Mouse (Mus musculus) bone marrow, adult 2 months (tissue): Measurements from ENCODE around the gene Lrrk1. TPM values are rescaled to one million over a fixed set of nuclear protein-coding genes. Genes with fewer than 3 reads are reported as not detected.
A peak's percentile ranks its signal among the peaks of the same experiment; 100 is the strongest.

Source experiments
- H3K27ac ChIP-seq: fragments of 200-500 bp; 2 replicates; pipeline ENCODE4 v1.5.1; 2012; ENCODE audit warnings: low read depth, mild to moderate bottlenecking, control low read depth, inconsistent platforms, low read length; ENCODE audit not compliant: control insufficient read depth, poor library complexity, insufficient read depth
- H3K4me1 ChIP-seq: fragments of 200-500 bp; 2 replicates; pipeline ENCODE4 v1.6.1; 2011; ENCODE audit warnings: low read length; ENCODE audit not compliant: control insufficient read depth, insufficient read depth
- H3K4me3 ChIP-seq: fragments of 200-500 bp; replicated peaks from 2 replicates; pipeline ENCODE3; 2011; ENCODE audit warnings: mild to moderate bottlenecking, low read depth, low read length, control low read depth; ENCODE audit not compliant: control insufficient read depth
- CTCF ChIP-seq: fragments of 200-500 bp; IDR thresholded peaks from 2 replicates; pipeline ENCODE4 v1.5.1; 2011; ENCODE audit warnings: low read length, control low read depth; ENCODE audit not compliant: control insufficient read depth, insufficient read depth
- POLR2A ChIP-seq: fragments of 200-500 bp; IDR thresholded peaks from 2 replicates; pipeline ENCODE4 v1.6.1; 2011; ENCODE audit warnings: low read depth, mild to moderate bottlenecking, control low read depth, low read length, borderline replicate concordance; ENCODE audit not compliant: control insufficient read depth
- WGBS: fragments of 180-500 bp; shearing (Covaris S2); methylation state at CpG from one replicate; pipeline ENCODE4 v1.1.7; 2018; 5-methylcytosine and 5-hydroxymethylcytosine counted together
- polyA plus RNA-seq: library from polyadenylated mRNA; stranded (reverse); fragments of >200 nt; gene quantifications from 2 replicates; pipeline ENCODE4 v1.2.4, GENCODE M21; 2011; ENCODE audit warnings: low replicate concordance; ENCODE audit not compliant: missing spikeins, insufficient read depth, insufficient read length

Gene Lrrk1
- polyA plus RNA-seq, 1 experiment: 21.6 TPM

- WGBS: 78% methylated on average over 8 of the region's 8 CpGs
- TF ChIP-seq CTCF (no peak), POLR2A (no peak)
- Histone ChIP-seq H3K4me1 (peaks cover 11% of the 10 kb centered on the region), H3K4me3 (no peak overlapping the region), H3K27ac (no peak overlapping the region)
Measured at GRCm38 (mm10) chr7:66222621-66223091, 165.5 kb downstream of the Lrrk1 start.

- H3K4me3 ChIP-seq: no peak overlapping the region
- H3K4me1 ChIP-seq: peaks cover 9% of the 10 kb centered on the region
- no peak for TF ChIP-seq CTCF
- no peak for TF ChIP-seq POLR2A
- WGBS: 86% methylated on average over 4 of the region's 4 CpGs
- no peak overlapping the region for H3K27ac ChIP-seq
Measured at GRCm38 (mm10) chr7:66219794-66220227, 168.3 kb downstream of the Lrrk1 start.

- 66% methylated on average over 4 of the region's 4 CpGs for WGBS
- peaks cover 9% of the 10 kb centered on the region for H3K4me1 ChIP-seq
- TF ChIP-seq CTCF (no peak), POLR2A (no peak)
- H3K27ac ChIP-seq: no peak overlapping the region; the same call in none of the 2 replicates
- H3K4me3 ChIP-seq: no peak overlapping the region
Measured at GRCm38 (mm10) chr7:66219028-66219793, 168.9 kb downstream of the Lrrk1 start.

- Histone ChIP-seq H3K4me3 (no peak overlapping the region), H3K4me1 (peaks cover 9% of the 10 kb centered on the region), H3K27ac (peak overlapping the region; percentile 42; the same call in 1 of the 2 replicates)
- 34% methylated on average over 9 of the region's 9 CpGs for WGBS
- TF ChIP-seq CTCF (no peak), POLR2A (no peak)
Measured at GRCm38 (mm10) chr7:66218193-66219014, 169.7 kb downstream of the Lrrk1 start.

- Histone ChIP-seq H3K4me3 (no peak overlapping the region), H3K27ac (no peak overlapping the region), H3K4me1 (peaks cover 9% of the 10 kb centered on the region)
- WGBS: 65% methylated on average over 7 of the region's 7 CpGs
- no peak for TF ChIP-seq POLR2A
- no peak for TF ChIP-seq CTCF
Measured at GRCm38 (mm10) chr7:66217531-66218094, 170.5 kb downstream of the Lrrk1 start.

- no peak overlapping the region for H3K27ac ChIP-seq
- 74% methylated on average over 7 of the region's 7 CpGs for WGBS
- H3K4me1 ChIP-seq: peaks cover 11% of the 10 kb centered on the region
- TF ChIP-seq CTCF: no peak
- no peak for TF ChIP-seq POLR2A
- H3K4me3 ChIP-seq: no peak overlapping the region
Measured at GRCm38 (mm10) chr7:66217011-66217410, 171.1 kb downstream of the Lrrk1 start.

GRCm38 (mm10) chr7:66215911-66216310 lies 172.2 kb downstream of the Lrrk1 start:
- Histone ChIP-seq H3K27ac (no peak overlapping the region), H3K4me3 (no peak overlapping the region), H3K4me1 (peaks cover 12% of the 10 kb centered on the region)
- WGBS: 86% methylated on average over 1 of the region's 1 CpGs
- TF ChIP-seq CTCF: no peak
- TF ChIP-seq POLR2A: no peak

GRCm38 (mm10) chr7:66214477-66214876 lies 173.7 kb downstream of the Lrrk1 start:
- 38% methylated on average over 6 of the region's 6 CpGs for WGBS
- peaks cover 10% of the 10 kb centered on the region for H3K4me1 ChIP-seq
- H3K4me3 ChIP-seq: no peak overlapping the region
- no peak overlapping the region for H3K27ac ChIP-seq
- TF ChIP-seq CTCF (no peak), POLR2A (no peak)
